Mouse (Mus musculus) liver, embryonic 14.5 days (tissue): ENCODE data around the gene Ly75. TPM values are rescaled to one million over a fixed set of nuclear protein-coding genes. Genes with fewer than 3 reads are reported as not detected.

ENCODE experiments used
- ATAC-seq: fragments of 200-750 bp; cut with Nextera tagmentation; 2 replicates; pipeline ENCODE4 v1.8.0; 2017; ENCODE audit warnings: moderate number of reproducible peaks, mild to moderate bottlenecking, moderate library complexity; ENCODE audit not compliant: insufficient read depth
- DNase-seq, 3 experiments: peaks; one replicate each; pipeline ENCODE4 v3.0.0-alpha.2; 2012 to 2013; ENCODE audit warnings: low read depth in 3 of 3, low spot score in 3 of 3
- H3K27ac ChIP-seq: fragments of 300-500 bp; sonication (generic); 2 replicates; pipeline ENCODE4 v1.5.1; 2014; ENCODE audit warnings: moderate library complexity, mild to moderate bottlenecking, control low read depth, inconsistent platforms
- H3K27me3 ChIP-seq: fragments of 300-500 bp; sonication (generic); 2 replicates; pipeline ENCODE4 v1.6.1; 2014; ENCODE audit warnings: mild to moderate bottlenecking, low read length, moderate library complexity; ENCODE audit not compliant: control insufficient read depth, insufficient read depth
- H3K36me3 ChIP-seq: fragments of 300-500 bp; sonication (generic); replicated peaks from 2 replicates; pipeline ENCODE4 v1.6.1; 2014; ENCODE audit warnings: low read depth; ENCODE audit not compliant: control insufficient read depth, insufficient read depth
- H3K4me1 ChIP-seq, 2 experiments: fragments of 200-500 bp in 1 of 2; fragments of 300-500 bp in 1 of 2; sonication (generic) in 1 of 2; replicated peaks; 2 replicates each; pipeline ENCODE4 v1.6.1; 2012 to 2014; ENCODE audit warnings: antibody characterized with exemption in 1 of 2, inconsistent platforms in 1 of 2, low read length in 1 of 2; ENCODE audit not compliant: control insufficient read depth in 2 of 2, insufficient read depth in 2 of 2
- H3K4me2 ChIP-seq: fragments of 300-500 bp; sonication (generic); 2 replicates; pipeline ENCODE4 v1.6.1; 2014; ENCODE audit warnings: low read depth, mild to moderate bottlenecking, control low read depth, moderate library complexity
- H3K4me3 ChIP-seq, 2 experiments: fragments of 200-500 bp in 1 of 2; fragments of 300-500 bp in 1 of 2; sonication (generic) in 1 of 2; 2 replicates each; pipeline ENCODE4 v1.5.1; 2012 to 2014; ENCODE audit warnings: low read depth in 2 of 2, low read length in 2 of 2, mild to moderate bottlenecking in 2 of 2, control low read depth in 1 of 2, inconsistent platforms in 1 of 2, moderate library complexity in 1 of 2; ENCODE audit not compliant: insufficient read depth in 1 of 2
- H3K9ac ChIP-seq: fragments of 300-500 bp; sonication (generic); replicated peaks from 2 replicates; pipeline ENCODE4 v1.6.1; 2014; ENCODE audit warnings: mild to moderate bottlenecking, control low read depth, moderate library complexity
- H3K9me3 ChIP-seq: fragments of 300-500 bp; sonication (generic); 2 replicates; pipeline ENCODE4 v1.6.1; 2016; ENCODE audit warnings: low read length, mixed read lengths; ENCODE audit not compliant: control insufficient read depth
- CTCF ChIP-seq: IDR thresholded peaks from 2 replicates; pipeline ENCODE4 v1.5.1; 2016; ENCODE audit warnings: antibody characterized with exemption, low read depth, control low read depth
- EP300 ChIP-seq: IDR thresholded peaks from 2 replicates; pipeline ENCODE4 v1.6.1; 2016; ENCODE audit warnings: antibody characterized with exemption, low read depth
- WGBS: fragments of 180-500 bp; shearing (Covaris S2); extraction: QIAGEN DNeasy Blood & Tissue Kit; methylation state at CpG from one replicate; pipeline ENCODE4 v1.1.7; 2014; ENCODE audit not compliant: insufficient replicate concordance; 5-methylcytosine and 5-hydroxymethylcytosine counted together
- polyA plus RNA-seq, 2 experiments: library from polyadenylated mRNA; depleted of rRNA in 1 of 2; stranded (reverse) in 1 of 2; unstranded in 1 of 2; fragments of >200 nt; fragmentation: Nextera tagmentation in 1 of 2; extraction: Ambion mirVana in 1 of 2; gene quantifications; 2 replicates each; pipeline versions ENCODE4 v1.2.1 to v1.2.3; 2012 to 2014

The Ly75 gene
- polyA plus RNA-seq, 2 experiments: 2.0 to 2.6 TPM

DNA sequence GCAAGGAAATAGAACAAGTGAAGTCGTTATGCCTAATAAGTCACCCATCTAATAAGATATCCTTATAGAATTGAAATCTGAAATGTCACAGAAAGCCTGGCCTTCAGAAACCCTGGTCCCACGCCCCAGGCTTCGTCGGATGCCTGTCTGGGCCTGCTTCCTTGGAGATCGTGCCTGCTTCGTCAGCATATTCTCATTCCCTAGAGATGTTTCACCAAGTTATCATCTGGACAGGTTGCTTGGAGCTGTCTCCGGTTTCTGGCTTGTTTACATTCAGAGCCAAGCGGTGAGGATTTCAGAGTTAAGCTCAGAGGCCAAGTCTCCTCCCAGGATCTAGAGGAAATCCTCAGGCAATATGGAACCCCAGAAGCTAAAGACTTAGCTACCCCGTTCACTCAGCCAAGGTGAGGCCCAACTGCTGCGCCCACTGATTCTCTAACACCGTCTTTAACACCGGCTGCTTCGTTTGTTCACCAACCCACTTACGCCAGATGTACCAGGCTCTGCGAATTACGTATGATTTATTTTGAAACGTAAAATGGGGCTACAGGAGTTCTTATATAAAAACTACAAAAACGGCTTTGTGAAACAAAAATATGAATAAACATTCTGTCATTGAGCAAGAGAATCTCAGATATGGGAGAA, 30.0 kb upstream of the Ly75 start:
- H3K4me2 ChIP-seq: no peak overlapping the region
- ATAC-seq: no peak
- 68% methylated on average over 18 of the region's 18 CpGs for WGBS
- no peak overlapping the region for H3K4me3 ChIP-seq
- H3K36me3 ChIP-seq: no peaks in the 10 kb centered on the region
- no peaks in the 10 kb centered on the region for H3K9me3 ChIP-seq
- H3K4me1 ChIP-seq: peaks cover 0 to 7% of the 10 kb centered on the region in 2 experiments; a peak in 2 of 4 replicates
- no peak overlapping the region for H3K27ac ChIP-seq
- DNase-seq: no peak
- TF ChIP-seq EP300 (no peak), CTCF (no peak)
- no peaks in the 10 kb centered on the region for H3K27me3 ChIP-seq
- no peak overlapping the region for H3K9ac ChIP-seq

- Histone ChIP-seq H3K4me2 (no peak overlapping the region), H3K36me3 (no peaks in the 10 kb centered on the region), H3K9me3 (no peaks in the 10 kb centered on the region), H3K4me1 (peaks cover 0 to 7% of the 10 kb centered on the region in 2 experiments; a peak in 2 of 4 replicates), H3K9ac (no peak overlapping the region), H3K4me3 (no peak overlapping the region), H3K27me3 (no peaks in the 10 kb centered on the region), H3K27ac (no peak overlapping the region)
- WGBS: 50% methylated on average over 7 of the region's 7 CpGs
- ATAC-seq: no peak
- DNase-seq: no peak
- TF ChIP-seq CTCF: no peak
- no peak for TF ChIP-seq EP300
These were observed 28.1 kb upstream of the Ly75 start for GRCm38 (mm10) chr2:60411181-60411580.

GRCm38 (mm10) chr2:60409989-60410763, 27.1 kb upstream of the Ly75 start:
- Histone ChIP-seq H3K27ac (no peak overlapping the region), H3K4me2 (no peak overlapping the region), H3K9ac (no peak overlapping the region), H3K9me3 (no peaks in the 10 kb centered on the region), H3K36me3 (no peaks in the 10 kb centered on the region), H3K27me3 (no peaks in the 10 kb centered on the region), H3K4me1 (peaks cover 0 to 7% of the 10 kb centered on the region in 2 experiments; a peak in 2 of 4 replicates), H3K4me3 (no peak overlapping the region)
- TF ChIP-seq CTCF (no peak), EP300 (no peak)
- DNase-seq (peak; percentile 24 to 35 (median 24)), ATAC-seq (peak; percentile 76; the same call in 1 of the 2 replicates)
- 59% methylated on average over 11 of the region's 11 CpGs for WGBS

GRCm38 (mm10) chr2:60409194-60409593, 26.1 kb upstream of the Ly75 start:
- Histone ChIP-seq H3K27me3 (no peaks in the 10 kb centered on the region), H3K4me2 (no peak overlapping the region), H3K27ac (no peak overlapping the region), H3K4me1 (peaks cover 0 to 7% of the 10 kb centered on the region in 2 experiments; a peak in 2 of 4 replicates), H3K4me3 (no peak overlapping the region), H3K9me3 (no peaks in the 10 kb centered on the region), H3K9ac (no peak overlapping the region), H3K36me3 (no peaks in the 10 kb centered on the region)
- no peak for ATAC-seq
- no peak for DNase-seq
- no peak for TF ChIP-seq EP300
- 67% methylated on average over 6 of the region's 6 CpGs for WGBS

DNA sequence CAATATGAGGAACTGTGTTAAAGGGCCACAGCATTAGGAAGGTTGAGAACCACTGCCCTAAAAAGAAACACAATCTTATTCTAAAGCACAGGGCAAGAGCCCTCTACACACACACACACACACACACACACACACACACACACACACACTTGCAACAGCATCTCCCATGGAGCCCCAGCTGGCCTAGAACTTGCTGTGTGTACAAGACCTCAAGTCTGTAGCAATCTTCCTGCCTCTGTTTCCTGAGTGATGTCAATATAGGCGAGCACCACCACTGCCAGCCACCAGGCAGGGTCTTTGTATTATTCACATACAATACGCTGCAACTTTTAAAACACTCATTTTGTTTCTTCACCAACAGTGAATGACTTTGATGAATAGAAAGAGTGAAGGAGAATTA, 24.3 kb upstream of the Ly75 start:
- 46% methylated on average over 2 of the region's 2 CpGs for WGBS
- ATAC-seq: no peak
- DNase-seq: no peak
- TF ChIP-seq CTCF (no peak), EP300 (no peak)
- no peaks in the 10 kb centered on the region for H3K27me3 ChIP-seq
- H3K27ac ChIP-seq: no peak overlapping the region
- no peak overlapping the region for H3K4me3 ChIP-seq
- no peaks in the 10 kb centered on the region for H3K9me3 ChIP-seq
- H3K4me2 ChIP-seq: no peak overlapping the region
- H3K36me3 ChIP-seq: no peaks in the 10 kb centered on the region
- peaks cover 0 to 6% of the 10 kb centered on the region in 2 experiments; a peak in 2 of 4 replicates for H3K4me1 ChIP-seq
- no peak overlapping the region for H3K9ac ChIP-seq
